Mouse (Mus musculus): Measurements from ENCODE around the gene Ecsit.

Ecsit gene

GRCm38 (mm10) chr9:22053657-22054056 lies 31.6 kb downstream of the Ecsit start:
- no peak for DNase-seq (ENCODE audit: extremely low spot score, low read depth, low spot score)

GRCm38 (mm10) chr9:22051958-22052254 lies 33.3 kb downstream of the Ecsit start, which contains the start of gene Elavl3:
TSS of gene Elavl3 (minus strand) at chr9:22052023.
- DNase-seq (ENCODE audit: extremely low spot score, low read depth, low spot score), result no peak

- no peak for DNase-seq (ENCODE audit: extremely low spot score, low read depth, low spot score)
Observed at GRCm38 (mm10) chr9:22051161-22051957, 33.9 kb downstream of the Ecsit start.

DNA sequence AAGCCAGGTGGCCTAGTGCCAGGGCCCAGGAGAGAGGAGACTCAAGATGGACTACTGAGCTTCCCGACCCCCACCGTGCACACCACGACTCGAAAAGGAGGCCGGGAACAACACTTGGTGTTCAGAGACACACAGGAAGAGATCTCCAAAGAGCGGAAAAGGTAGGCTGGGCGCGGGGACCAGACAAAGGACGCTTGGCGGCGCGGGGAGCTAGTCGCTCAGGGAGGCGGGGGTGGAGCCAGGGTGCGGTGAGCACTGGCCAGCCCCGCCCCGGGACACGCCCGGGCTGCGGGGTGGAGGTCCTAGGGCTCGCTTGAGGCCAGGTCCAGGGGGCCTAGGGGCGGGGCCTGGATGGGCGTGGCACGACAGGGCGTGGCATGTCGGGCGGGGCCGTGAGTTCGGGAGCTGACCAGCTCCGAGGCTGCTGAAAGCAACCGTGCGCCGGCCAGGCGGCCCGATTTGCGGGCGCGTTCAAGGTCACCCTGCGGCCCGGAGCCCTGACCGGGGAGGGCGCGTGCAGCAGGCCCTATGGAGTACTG lies 34.8 kb downstream of the Ecsit start:
- DNase-seq (ENCODE audit: extremely low spot score, low read depth, low spot score), result no peak

DNA sequence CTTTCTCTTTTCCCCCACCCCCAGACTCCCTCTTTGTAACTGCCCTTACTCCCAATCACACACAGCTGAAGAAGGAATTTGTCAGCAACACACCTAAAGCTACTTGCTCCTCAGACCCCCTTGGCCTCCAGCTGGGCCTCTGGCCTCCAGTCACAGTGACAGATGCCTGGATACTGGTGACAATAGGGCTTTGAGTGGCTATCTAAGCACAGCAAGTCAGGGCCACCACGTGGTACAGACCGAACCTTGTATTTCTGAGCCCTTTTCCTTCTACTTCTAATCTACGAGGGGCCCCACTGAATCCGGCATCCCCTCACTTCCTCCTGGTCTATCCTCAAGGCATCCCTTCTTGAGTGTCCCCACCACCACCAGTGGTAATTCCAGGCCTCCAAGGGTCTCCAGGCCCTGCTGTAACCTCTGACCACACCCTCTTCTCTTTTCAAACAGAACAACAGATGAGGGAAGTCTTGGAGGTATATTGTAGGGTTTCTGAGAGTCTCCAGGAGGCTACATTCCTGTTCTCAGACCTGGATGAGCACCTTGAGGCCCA lies 35.4 kb downstream of the Ecsit start:
- DNase-seq (ENCODE audit: extremely low spot score, low read depth, low spot score), result no peak

- no peak for DNase-seq (ENCODE audit: extremely low spot score, low read depth, low spot score)
Observed at GRCm38 (mm10) chr9:22049315-22049714, 35.9 kb downstream of the Ecsit start.

GRCm38 (mm10) chr9:22047329-22047728 lies 37.9 kb downstream of the Ecsit start:
- no peak for DNase-seq (ENCODE audit: extremely low spot score, low read depth, low spot score)

GRCm38 (mm10) chr9:22041832-22042231 lies 43.4 kb downstream of the Ecsit start:
- no peak for DNase-seq (ENCODE audit: extremely low spot score, low read depth, low spot score)

- no peak for DNase-seq (ENCODE audit: extremely low spot score, low read depth, low spot score)
Observed at GRCm38 (mm10) chr9:22037826-22038225, 47.4 kb downstream of the Ecsit start.

DNA sequence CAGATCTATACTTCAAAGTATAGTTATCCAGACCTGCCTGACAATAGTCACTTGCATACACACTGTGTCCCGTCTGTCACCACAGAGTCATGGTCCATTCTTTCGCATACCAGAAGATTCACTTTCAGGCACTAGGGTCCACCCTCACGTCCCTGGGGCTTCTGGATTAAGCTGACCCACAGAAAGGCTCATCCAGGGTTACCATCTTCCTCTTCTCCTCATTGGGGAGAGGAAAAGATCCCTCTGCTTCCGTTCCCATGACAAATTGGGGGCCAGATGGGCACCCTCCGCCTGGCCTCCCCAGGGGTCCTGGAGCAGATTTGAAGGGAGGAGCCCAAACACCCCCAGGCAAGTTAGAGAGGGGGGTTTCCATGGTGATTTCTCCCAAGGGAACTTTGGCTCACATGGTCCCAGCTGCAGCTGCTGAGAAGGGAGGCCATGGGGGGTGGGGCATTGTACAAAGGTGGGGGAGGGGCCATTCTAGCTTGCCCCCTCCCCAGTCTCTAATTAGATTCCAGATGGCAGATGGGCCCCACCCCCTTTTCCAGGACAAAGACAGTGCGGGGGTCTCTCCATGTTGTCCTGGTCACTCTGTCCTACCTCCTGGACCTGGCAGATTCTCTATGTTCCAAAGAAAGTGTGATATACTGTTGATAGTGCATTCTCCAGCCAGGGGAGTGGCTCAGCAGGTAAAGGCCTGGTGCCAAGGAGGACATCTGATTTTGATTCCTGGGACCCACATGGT lies 49.8 kb downstream of the Ecsit start:
- DNase-seq (ENCODE audit: extremely low spot score, low read depth, low spot score), result no peak

DNA sequence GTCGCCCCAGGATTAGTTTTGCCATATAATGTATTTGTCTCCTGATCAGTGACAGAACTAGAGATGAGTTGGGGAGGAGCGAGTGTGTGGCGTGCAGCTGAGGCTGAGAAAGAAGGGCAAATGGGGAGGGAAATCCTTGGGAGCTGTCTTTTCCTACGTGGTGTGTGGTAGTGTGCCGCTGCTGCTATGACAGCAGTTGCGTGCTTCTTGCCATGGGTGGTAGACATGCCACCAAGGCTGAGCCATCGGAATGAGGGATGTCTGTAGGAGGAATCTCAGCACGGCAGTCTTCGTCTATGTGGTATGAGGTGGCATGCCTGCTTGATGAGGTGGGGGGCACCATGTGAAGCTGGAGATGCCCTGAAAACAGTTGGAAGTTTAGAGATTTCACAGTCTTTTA lies 54.9 kb downstream of the Ecsit start:
- DNase-seq (ENCODE audit: extremely low spot score, low read depth, low spot score), result no peak

GRCm38 (mm10) chr9:22028467-22028866 lies 56.8 kb downstream of the Ecsit start:
- no peak for DNase-seq (ENCODE audit: extremely low spot score, low read depth, low spot score)

DNA sequence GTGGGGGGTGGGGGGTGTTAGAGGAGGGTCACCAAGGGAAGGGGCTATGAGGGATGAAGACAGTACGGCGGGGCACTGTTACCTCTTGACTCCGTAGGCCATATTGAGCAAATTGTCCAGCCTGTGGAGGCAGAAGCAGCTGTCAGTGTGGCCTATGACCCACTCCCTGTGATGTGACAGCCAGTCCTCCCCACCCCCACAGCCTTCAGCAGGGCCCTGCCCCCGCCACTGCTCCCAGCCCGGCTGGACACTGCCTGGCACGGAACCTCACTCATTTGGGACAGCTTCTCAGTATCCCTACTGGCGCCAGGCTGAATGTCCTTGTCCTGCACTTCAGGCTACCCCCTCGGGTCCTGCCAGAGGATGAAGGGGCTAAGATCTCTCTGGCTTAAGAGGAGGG lies 60.6 kb downstream of the Ecsit start:
- no peak for DNase-seq (ENCODE audit: extremely low spot score, low read depth, low spot score)

Measured in hindlimb bud, embryonic 11.5 days (tissue).